Mouse (Mus musculus) MEL (cell line): ENCODE data around the gene Gm10563. TPM values are rescaled to one million over a fixed set of nuclear protein-coding genes. Genes with fewer than 3 reads are reported as not detected.

Experiments
- DNase-seq: peaks from one replicate; pipeline ENCODE4 v3.0.0; 2011; ENCODE audit warnings: low read depth, low spot score
- H3K27ac ChIP-seq: 2 replicates; pipeline ENCODE4 v1.5.1; 2012; ENCODE audit warnings: low read depth, mild to moderate bottlenecking, control low read depth, low read length, moderate library complexity; ENCODE audit not compliant: control insufficient read depth
- H3K27me3 ChIP-seq, 2 experiments: fragments of 150-350 bp in 1 of 2; sonication (generic) in 1 of 2; 2 replicates each; pipeline ENCODE4 v1.6.1; 2012; ENCODE audit warnings: low read length in 2 of 2, mild to moderate bottlenecking in 2 of 2, improper control_type of control experiment in 1 of 2, moderate library complexity in 1 of 2; ENCODE audit not compliant: insufficient read depth in 2 of 2, control insufficient read depth in 1 of 2
- H3K36me3 ChIP-seq, 2 experiments: 2 replicates each; pipeline ENCODE4 v1.6.1; 2012 to 2014; ENCODE audit warnings: low read length in 2 of 2, improper control_type of control experiment in 1 of 2, inconsistent platforms in 1 of 2, mild to moderate bottlenecking in 1 of 2; ENCODE audit not compliant: insufficient read depth in 2 of 2, control insufficient read depth in 1 of 2
- H3K4me1 ChIP-seq, 2 experiments: fragments of 150-350 bp in 1 of 2; sonication (generic) in 1 of 2; 2 replicates each; pipeline ENCODE4 v1.6.1; 2012; ENCODE audit warnings: low read length in 2 of 2, improper control_type of control experiment in 1 of 2, mild to moderate bottlenecking in 1 of 2; ENCODE audit not compliant: insufficient read depth in 2 of 2, control insufficient read depth in 1 of 2
- H3K4me3 ChIP-seq, 2 experiments: fragments of 150-350 bp in 1 of 2; sonication (generic) in 1 of 2; 2 replicates each; pipeline ENCODE4 v1.5.1; 2012; ENCODE audit warnings: low read depth in 2 of 2, low read length in 2 of 2, mild to moderate bottlenecking in 2 of 2, moderate library complexity in 2 of 2, control low read depth in 1 of 2, improper control_type of control experiment in 1 of 2; ENCODE audit not compliant: control insufficient read depth in 1 of 2, insufficient read depth in 1 of 2
- H3K79me2 ChIP-seq: 2 replicates; pipeline ENCODE4 v1.6.1; 2012; ENCODE audit warnings: mild to moderate bottlenecking, low read length, moderate library complexity; ENCODE audit not compliant: control insufficient read depth, poor library complexity, insufficient read depth
- H3K9ac ChIP-seq: 2 replicates; pipeline ENCODE4 v1.6.1; 2012; ENCODE audit warnings: low read depth, mild to moderate bottlenecking, control low read depth, low read length, moderate library complexity; ENCODE audit not compliant: control insufficient read depth, poor library complexity, severe bottlenecking
- H3K9me3 ChIP-seq: fragments of 150-350 bp; sonication (generic); replicated peaks from 2 replicates; pipeline ENCODE4 v1.6.1; 2012; ENCODE audit warnings: mild to moderate bottlenecking, low read length, improper control_type of control experiment, moderate library complexity; ENCODE audit not compliant: insufficient read depth
- BHLHE40 ChIP-seq: IDR thresholded peaks from 2 replicates; pipeline ENCODE4 v1.6.1; 2012; ENCODE audit warnings: low read depth, mild to moderate bottlenecking, inconsistent platforms, low read length, improper control_type of control experiment, borderline replicate concordance
- CHD2 ChIP-seq: IDR thresholded peaks from 2 replicates; pipeline ENCODE4 v1.6.1; 2011; ENCODE audit warnings: low read length, improper control_type of control experiment
- CTCF ChIP-seq, 3 experiments: IDR thresholded peaks in 2 of 3; conservative IDR thresholded peaks in 1 of 3; 2 replicates each; pipeline ENCODE4 v1.5.1; 2011 to 2012; ENCODE audit warnings: low read length in 3 of 3, low read depth in 2 of 3, mild to moderate bottlenecking in 2 of 3, improper control_type of control experiment in 1 of 3, inconsistent platforms in 1 of 3, mixed read lengths in 1 of 3, moderate library complexity in 1 of 3; ENCODE audit not compliant: control insufficient read depth in 1 of 3, insufficient read depth in 1 of 3, poor library complexity in 1 of 3, severe bottlenecking in 1 of 3
- E2F4 ChIP-seq: IDR thresholded peaks from 2 replicates; pipeline ENCODE4 v1.6.1; 2011; ENCODE audit warnings: low read depth, low read length, improper control_type of control experiment, borderline replicate concordance
- ELF1 ChIP-seq: IDR thresholded peaks from 2 replicates; pipeline ENCODE4 v1.6.1; 2014; ENCODE audit warnings: low read depth, mild to moderate bottlenecking, inconsistent platforms, low read length, improper control_type of control experiment, moderate library complexity
- ETS1 ChIP-seq: IDR thresholded peaks from 2 replicates; pipeline ENCODE4 v1.6.1; 2012; ENCODE audit warnings: low read depth, mild to moderate bottlenecking, inconsistent platforms, low read length, improper control_type of control experiment, moderate library complexity
- GABPA ChIP-seq: IDR thresholded peaks from 2 replicates; pipeline ENCODE4 v1.6.1; 2012; ENCODE audit warnings: low read depth, mild to moderate bottlenecking, inconsistent platforms, low read length, improper control_type of control experiment, moderate library complexity
- GATA1 ChIP-seq: IDR thresholded peaks from 2 replicates; pipeline ENCODE4 v1.6.1; 2011; ENCODE audit warnings: low read depth, low read length, improper control_type of control experiment
- JUND ChIP-seq: IDR thresholded peaks from 2 replicates; pipeline ENCODE4 v1.6.1; 2011; ENCODE audit warnings: low read depth, mild to moderate bottlenecking, improper control_type of control experiment, low read length
- KAT2A ChIP-seq: conservative IDR thresholded peaks from 2 replicates; pipeline ENCODE4 v1.6.1; 2012; ENCODE audit warnings: low read depth, low read length, improper control_type of control experiment, inconsistent platforms
- MAFK ChIP-seq: IDR thresholded peaks from 2 replicates; pipeline ENCODE4 v1.6.1; 2011; ENCODE audit warnings: low read depth, mild to moderate bottlenecking, low read length, improper control_type of control experiment, borderline replicate concordance
- MAX ChIP-seq: IDR thresholded peaks from 2 replicates; pipeline ENCODE4 v1.6.1; 2011; ENCODE audit warnings: low read length, improper control_type of control experiment
- MAZ ChIP-seq: IDR thresholded peaks from 2 replicates; pipeline ENCODE4 v1.6.1; 2012; ENCODE audit warnings: low read depth, mild to moderate bottlenecking, inconsistent platforms, low read length, improper control_type of control experiment
- MEF2A ChIP-seq: IDR thresholded peaks from 2 replicates; pipeline ENCODE4 v1.6.1; 2014; ENCODE audit warnings: low read depth, mild to moderate bottlenecking, inconsistent platforms, low read length, improper control_type of control experiment; ENCODE audit not compliant: poor library complexity, insufficient replicate concordance, severe bottlenecking; ENCODE audit errors: extremely low read depth
- MXI1 ChIP-seq: IDR thresholded peaks from 2 replicates; pipeline ENCODE4 v1.6.1; 2011; ENCODE audit warnings: mild to moderate bottlenecking, low read depth, low read length, improper control_type of control experiment
- MYB ChIP-seq: IDR thresholded peaks from 2 replicates; pipeline ENCODE4 v1.6.1; 2011; ENCODE audit warnings: mild to moderate bottlenecking, low read depth, low read length, improper control_type of control experiment
- MYC ChIP-seq: IDR thresholded peaks from 2 replicates; pipeline ENCODE4 v1.6.1; 2011; ENCODE audit warnings: low read depth, mild to moderate bottlenecking, low read length, improper control_type of control experiment, moderate library complexity
- NRF1 ChIP-seq: IDR thresholded peaks from 2 replicates; pipeline ENCODE4 v1.6.1; 2014; ENCODE audit warnings: low read depth, mild to moderate bottlenecking, inconsistent platforms, low read length, improper control_type of control experiment, moderate library complexity; ENCODE audit not compliant: poor library complexity, insufficient read depth, severe bottlenecking
- POLR2AphosphoS5 ChIP-seq: IDR thresholded peaks from 2 replicates; pipeline ENCODE4 v1.6.1; 2012; ENCODE audit warnings: low read depth, borderline replicate concordance, mild to moderate bottlenecking, inconsistent platforms, low read length, moderate library complexity, mixed read lengths
- RAD21 ChIP-seq: IDR thresholded peaks from 2 replicates; pipeline ENCODE4 v1.6.1; 2011; ENCODE audit warnings: mild to moderate bottlenecking, low read depth, low read length, improper control_type of control experiment
- RCOR1 ChIP-seq: IDR thresholded peaks from 2 replicates; pipeline ENCODE4 v1.6.1; 2012; ENCODE audit warnings: low read depth, mild to moderate bottlenecking, inconsistent platforms, low read length, improper control_type of control experiment
- SIN3A ChIP-seq: IDR thresholded peaks from 2 replicates; pipeline ENCODE4 v1.6.1; 2012; ENCODE audit warnings: low read length, improper control_type of control experiment, inconsistent platforms
- SMC3 ChIP-seq: IDR thresholded peaks from 2 replicates; pipeline ENCODE4 v1.6.1; 2011; ENCODE audit warnings: low read depth, low read length, improper control_type of control experiment
- TAL1 ChIP-seq: IDR thresholded peaks from 2 replicates; pipeline ENCODE4 v1.6.1; 2012; ENCODE audit warnings: mild to moderate bottlenecking, inconsistent platforms, low read length, moderate library complexity, mixed read lengths
- TCF12 ChIP-seq: IDR thresholded peaks from 2 replicates; pipeline ENCODE4 v1.6.1; 2014; ENCODE audit warnings: low read depth, mild to moderate bottlenecking, inconsistent platforms, low read length, improper control_type of control experiment, moderate library complexity
- USF1 ChIP-seq: IDR thresholded peaks from 2 replicates; pipeline ENCODE4 v1.6.1; 2014; ENCODE audit warnings: low read depth, mild to moderate bottlenecking, inconsistent platforms, low read length, improper control_type of control experiment, moderate library complexity
- ZC3H11A ChIP-seq: IDR thresholded peaks from 2 replicates; pipeline ENCODE4 v1.6.1; 2012; ENCODE audit warnings: low read depth, mild to moderate bottlenecking, inconsistent platforms, low read length, improper control_type of control experiment
- ZMIZ1 ChIP-seq: IDR thresholded peaks from 2 replicates; pipeline ENCODE4 v1.6.1; 2012; ENCODE audit warnings: low read depth, mild to moderate bottlenecking, inconsistent platforms, low read length, improper control_type of control experiment, moderate library complexity
- ZNF384 ChIP-seq: IDR thresholded peaks from 2 replicates; pipeline ENCODE4 v1.6.1; 2012; ENCODE audit warnings: low read depth, mild to moderate bottlenecking, inconsistent platforms, low read length, improper control_type of control experiment
- polyA plus RNA-seq, 2 experiments: library from polyadenylated mRNA; stranded (reverse) in 1 of 2; unstranded in 1 of 2; fragments of >175 nt in 1 of 2; fragments of >200 nt in 1 of 2; gene quantifications; 2 replicates each; pipeline versions ENCODE4 v1.2.1 to v1.2.4; 2012; ENCODE audit warnings: low replicate concordance in 2 of 2, low read depth in 1 of 2; ENCODE audit not compliant: insufficient read length in 2 of 2, insufficient read depth in 1 of 2, missing spikeins in 1 of 2
- total RNA-seq: library from RNA; depleted of rRNA; stranded (reverse); fragments of 300-350 nt; gene quantifications from 2 replicates; pipeline ENCODE4 v1.2.3, GENCODE M21; 2012

Gene Gm10563
- total and polyA plus RNA-seq, 3 experiments, result not detected

GRCm38 (mm10) chr4:155630267-155630666, 14.9 kb downstream of the Gm10563 start:
- no peak overlapping the region for H3K27ac ChIP-seq
- H3K36me3 ChIP-seq, result peaks cover 0 to 37% of the 10 kb centered on the region in 2 experiments
- no peaks in the 10 kb centered on the region for H3K9me3 ChIP-seq
- H3K4me3 ChIP-seq, result no peak overlapping the region
- H3K79me2 ChIP-seq, result peaks cover 1% of the 10 kb centered on the region
- TF ChIP-seq GATA1 (no peak), ZNF384 (no peak), ETS1 (no peak)
- H3K9ac ChIP-seq, result no peak overlapping the region
- no peaks in the 10 kb centered on the region for H3K27me3 ChIP-seq
- DNase-seq, result no peak
- H3K4me1 ChIP-seq, result no peaks in the 10 kb centered on the region

- Histone ChIP-seq H3K79me2 (peaks cover 10% of the 10 kb centered on the region), H3K9ac (peak within 1 kb of the TSS; percentile 81), H3K36me3 (peaks cover 7 to 15% of the 10 kb centered on the region in 2 experiments), H3K27ac (peak within 1 kb of the TSS; percentile 93), H3K27me3 (no peaks in the 10 kb centered on the region), H3K4me3 (peak within 1 kb of the TSS; percentile 86 to 99), H3K9me3 (no peaks in the 10 kb centered on the region), H3K4me1 (peaks cover 3% of the 10 kb centered on the region in 2 experiments; a peak in 3 of 4 replicates)
- peak; percentile 100 for DNase-seq
- peak; percentile 21; the same call in 1 of the 2 replicates for TF ChIP-seq MEF2A
- peak; percentile 85; the same call in 1 of the 2 replicates for TF ChIP-seq ZMIZ1
- TF ChIP-seq MAFK, result no peak
- peak; percentile 88 for TF ChIP-seq MAX
- TF ChIP-seq BHLHE40, result peak; percentile 49; the same call in 1 of the 2 replicates
- TF ChIP-seq SIN3A, result peak; percentile 95
- peak; percentile 89 for TF ChIP-seq KAT2A
- peak; percentile 27; the same call in 1 of the 2 replicates for TF ChIP-seq SMC3
- TF ChIP-seq TAL1, result no peak
- no peak for TF ChIP-seq E2F4
- peak; percentile 56; the same call in 1 of the 2 replicates for TF ChIP-seq NRF1
- peak; percentile 51; the same call in 1 of the 2 replicates for TF ChIP-seq MYB
- TF ChIP-seq ELF1, result peak; percentile 94
- peak; percentile 51; the same call in 1 of the 2 replicates for TF ChIP-seq USF1
- peak; percentile 55; the same call in 1 of the 2 replicates for TF ChIP-seq GABPA
- TF ChIP-seq RAD21, result no peak
- TF ChIP-seq CTCF (IDR thresholded peaks at IDR 0.05 in 2 of 3, conservative IDR thresholded peaks at IDR 0.05 in 1 of 3; ENCODE audit: control insufficient read depth in 1 of 3, insufficient read depth in 1 of 3, low read depth in 2 of 3, low read length in 3 of 3, poor library complexity in 1 of 3, severe bottlenecking in 1 of 3), result no peak
- TF ChIP-seq RCOR1, result 0 out of 2 replicates have a peak, but pooled peaks have one; percentile 40
- TF ChIP-seq CHD2, result peak; percentile 32
- peak; percentile 91 for TF ChIP-seq MYC
- TF ChIP-seq MAZ, result peak; percentile 86; the same call in 1 of the 2 replicates
- no peak for TF ChIP-seq JUND
- peak; percentile 94 for TF ChIP-seq MXI1
- TF ChIP-seq POLR2AphosphoS5, result 0 out of 2 replicates have a peak, but pooled peaks have one; percentile 26
- peak; percentile 29; the same call in 1 of the 2 replicates for TF ChIP-seq ZC3H11A
- peak; percentile 62 for TF ChIP-seq TCF12
Measured at GRCm38 (mm10) chr4:155624338-155625291, 20.6 kb downstream of the Gm10563 start, which contains the start of gene Cdk11b. Gene Cdk11b, plus strand, starts transcription at chr4:155624854.
